Mouse (Mus musculus): ENCODE data around the gene Ube2g2.
"Not testable (repeated sequence)": the region's sequence is repeated elsewhere in the genome, so short reads cannot be mapped to it uniquely, and the experiment has no call there.

Ube2g2 gene

DNA sequence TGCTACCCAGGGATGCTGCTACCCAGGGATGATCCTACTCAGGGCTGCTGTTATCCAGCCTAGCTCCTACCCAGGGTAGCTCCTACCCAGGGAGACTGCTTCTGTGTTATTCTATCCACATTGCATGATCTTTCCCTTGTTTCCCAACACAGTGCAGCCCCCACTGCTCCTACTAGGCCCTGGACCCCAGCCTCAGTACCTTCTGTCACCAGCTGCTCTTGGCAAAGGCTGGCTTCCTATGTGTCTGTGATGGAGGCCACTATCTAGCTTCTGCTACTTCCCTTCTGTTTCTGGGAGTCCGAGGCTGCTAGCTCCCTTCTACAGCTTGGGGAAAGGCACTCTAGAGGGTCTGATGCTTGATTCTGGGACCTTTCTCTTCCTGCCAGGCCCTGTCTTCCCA, 25.4 kb downstream of the Ube2g2 start:
- DNase-seq: no peak

- no peak for DNase-seq
These were observed 25.8 kb downstream of the Ube2g2 start for GRCm38 (mm10) chr10:77647901-77648300.

- DNase-seq: no peak
These were observed 30.0 kb downstream of the Ube2g2 start for GRCm38 (mm10) chr10:77652046-77652445.

GRCm38 (mm10) chr10:77658286-77658994, 36.4 kb downstream of the Ube2g2 start:
- DNase-seq: peak; percentile 29 to 44

- DNase-seq: no peak
These were observed 42.0 kb downstream of the Ube2g2 start for GRCm38 (mm10) chr10:77663949-77664665.

DNA sequence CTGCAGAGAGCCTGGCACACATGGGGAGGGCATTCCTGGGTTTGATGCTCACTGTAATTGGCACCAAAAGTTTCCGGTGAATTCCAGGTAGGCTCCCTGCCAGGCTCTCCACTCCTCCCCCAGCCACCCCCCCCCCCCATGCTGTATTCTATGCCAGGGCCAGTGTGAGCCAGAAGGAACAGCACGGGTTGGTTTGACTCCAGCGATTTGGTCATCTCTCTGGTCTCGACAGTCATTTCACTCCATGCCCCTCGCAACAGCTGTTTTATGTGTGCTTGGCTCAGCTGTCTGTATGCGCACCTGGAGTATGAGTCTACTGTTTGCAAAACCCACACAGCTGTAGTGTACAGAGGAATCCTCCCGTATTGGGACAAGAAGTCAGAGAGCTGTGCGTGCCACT, 44.3 kb downstream of the Ube2g2 start:
- DNase-seq: no peak

DNA sequence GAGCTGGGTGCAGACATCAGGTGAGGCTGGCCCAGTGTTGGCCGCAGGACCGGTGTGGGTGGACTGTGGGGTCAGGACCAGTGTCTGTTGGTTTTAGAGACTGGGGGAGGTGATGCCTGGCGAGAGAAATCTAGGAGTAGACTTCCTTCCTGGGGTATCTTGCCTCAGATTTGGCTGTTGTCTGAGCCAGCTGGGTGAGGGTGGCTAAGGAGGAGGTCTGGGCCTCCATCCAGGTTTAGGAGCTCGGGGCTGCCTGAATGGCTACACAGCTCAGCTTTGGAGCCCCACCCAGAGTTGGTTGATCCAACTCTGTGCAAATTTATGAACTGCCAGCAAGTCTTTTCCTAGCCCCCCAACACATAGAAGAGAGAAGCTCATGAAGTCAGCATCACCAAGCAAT, 45.3 kb downstream of the Ube2g2 start:
- no peak for DNase-seq

DNA sequence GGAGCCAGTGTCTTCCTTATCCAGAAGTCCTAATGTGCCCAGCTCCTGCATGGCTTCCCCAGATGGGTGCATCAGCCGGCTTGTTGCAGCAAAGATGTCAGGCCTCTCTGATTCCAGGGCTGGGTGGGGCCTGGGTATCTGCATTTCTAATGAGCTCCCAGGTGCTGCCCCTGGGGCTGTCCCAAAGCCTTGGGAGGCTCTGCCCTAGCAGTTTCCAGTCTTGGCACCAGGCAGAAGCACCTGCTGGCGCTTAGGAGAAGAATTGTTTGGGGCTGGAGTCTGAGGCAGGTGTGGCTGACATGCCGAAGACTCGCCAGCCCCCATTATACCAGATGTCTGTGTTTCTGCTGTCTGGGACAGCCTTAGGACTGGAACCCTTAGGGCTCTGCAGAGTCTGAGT, 48.6 kb downstream of the Ube2g2 start:
- DNase-seq: no peak

DNA sequence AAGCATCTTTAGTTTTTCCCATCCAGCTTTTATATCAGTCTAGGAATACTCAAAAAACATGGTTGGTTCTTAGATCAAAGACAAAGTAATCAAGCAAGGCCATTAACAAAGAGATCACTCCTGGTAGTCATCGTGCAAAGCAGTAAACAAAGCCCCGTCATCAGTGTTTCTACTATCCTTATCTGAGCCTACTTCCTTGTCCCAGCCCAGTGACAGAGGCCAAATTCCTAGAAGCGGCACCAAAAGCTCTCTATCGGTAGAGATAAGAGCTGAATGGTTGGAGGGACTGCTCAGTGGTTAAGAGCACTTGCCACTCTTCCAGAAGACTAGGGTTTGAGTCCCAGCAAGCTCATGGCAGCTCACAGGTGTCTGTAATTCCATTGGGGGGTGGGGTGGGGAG, 49.4 kb downstream of the Ube2g2 start:
- DNase-seq: no peak

DNA sequence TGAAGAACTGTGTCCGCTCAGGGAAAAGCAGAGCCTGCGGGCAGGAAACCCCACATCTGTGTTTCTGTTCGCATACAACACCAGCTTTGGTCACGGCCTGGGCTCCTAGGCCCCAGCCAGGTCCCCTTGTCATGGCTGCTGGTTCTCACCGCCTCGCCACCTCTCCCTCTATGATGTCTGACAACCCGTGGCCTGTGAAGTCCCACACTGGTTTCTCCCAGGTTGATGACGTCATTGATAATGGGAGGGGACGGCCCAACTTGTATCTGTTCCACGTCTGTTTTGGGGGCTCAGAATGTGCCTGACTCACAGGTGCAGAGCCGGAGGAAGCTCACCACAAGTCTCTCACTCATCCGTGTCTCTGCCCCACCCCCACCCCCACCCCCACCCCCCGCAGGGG, 51.7 kb downstream of the Ube2g2 start:
- no peak for DNase-seq

- DNase-seq: no peak
These were observed 55.5 kb downstream of the Ube2g2 start for GRCm38 (mm10) chr10:77677562-77677961.

DNA sequence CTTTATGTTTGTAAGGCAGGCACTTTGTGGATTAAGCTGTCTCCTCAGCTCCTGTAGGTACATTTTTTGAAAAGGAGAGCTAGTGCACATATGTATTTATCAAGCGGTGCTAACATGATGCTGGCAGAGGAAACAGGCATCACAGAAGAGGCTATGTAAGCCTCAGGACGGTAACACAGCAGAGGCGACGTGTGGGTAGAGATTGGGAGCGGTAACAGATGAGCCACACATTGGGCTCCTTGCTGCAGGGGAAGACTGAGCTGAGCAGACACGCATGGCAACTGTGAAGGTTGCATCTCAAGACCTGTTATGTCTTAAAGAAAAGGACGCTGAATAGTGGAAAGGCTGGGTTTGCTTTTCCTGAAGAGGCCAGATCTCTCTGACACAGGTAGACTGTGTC, 60.9 kb downstream of the Ube2g2 start:
- no peak for DNase-seq

- DNase-seq: no peak
These were observed 62.1 kb downstream of the Ube2g2 start for GRCm38 (mm10) chr10:77684181-77684580.

DNA sequence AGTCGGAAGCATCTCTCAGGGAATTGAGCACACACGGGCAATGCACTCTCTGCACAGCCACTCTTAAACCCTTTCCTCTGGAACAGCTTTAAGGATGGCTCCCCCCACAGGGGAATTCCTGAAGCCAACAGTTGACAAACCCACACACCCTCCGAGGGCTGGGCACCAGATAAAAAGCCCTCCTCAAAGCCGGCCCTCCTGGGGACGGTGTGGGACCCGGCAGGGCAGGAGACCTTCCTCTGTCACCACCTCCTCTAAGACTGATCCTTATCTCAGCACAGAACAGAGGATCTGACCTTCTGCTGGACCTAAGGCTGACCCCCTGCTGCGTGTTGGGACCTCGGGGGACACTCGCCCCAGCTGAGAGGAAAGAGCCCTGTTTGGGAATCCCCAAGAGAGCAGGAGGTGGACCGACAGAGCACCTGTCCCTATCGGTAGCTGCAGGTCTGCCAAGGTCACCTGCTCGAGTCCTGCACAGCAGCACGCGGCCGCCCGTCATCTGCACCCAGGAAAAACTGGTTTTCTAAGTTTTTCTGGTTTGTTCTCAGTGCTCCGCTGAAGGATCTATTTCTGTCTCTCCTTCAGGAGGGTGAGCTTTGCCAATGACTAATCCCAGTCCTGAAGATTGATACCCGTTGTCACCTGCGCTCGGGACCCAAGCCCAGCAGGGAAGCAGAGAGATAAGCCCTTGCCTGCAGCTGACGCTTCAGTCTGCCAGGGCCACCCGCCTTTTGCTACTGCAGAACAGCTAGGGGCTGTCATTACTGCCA, 64.0 kb downstream of the Ube2g2 start, which contains the start of gene Tspear:
TSS of gene Tspear (plus strand) at position 675 of the 770 bp plus-strand sequence.
- no peak for DNase-seq

DNA sequence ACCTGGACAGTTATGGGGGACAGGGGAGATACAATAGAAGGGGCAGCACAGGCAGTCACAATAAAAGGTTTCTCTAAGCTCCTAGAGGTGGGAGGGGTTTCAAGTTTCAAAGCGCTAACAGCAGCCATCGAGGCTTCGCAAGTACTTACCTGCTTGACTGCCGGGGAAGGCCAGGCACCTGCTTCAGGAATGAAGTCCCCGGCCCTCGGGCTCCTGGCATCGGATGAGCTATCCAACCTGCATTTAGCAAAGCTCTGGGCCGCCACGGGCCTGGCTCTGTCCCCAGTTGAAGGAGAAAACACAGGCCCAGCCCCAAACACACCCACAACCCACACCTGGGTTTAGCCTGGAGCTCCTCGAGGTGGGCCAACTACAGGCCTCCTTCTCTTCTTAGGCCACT, 64.9 kb downstream of the Ube2g2 start:
- DNase-seq: no peak

DNA sequence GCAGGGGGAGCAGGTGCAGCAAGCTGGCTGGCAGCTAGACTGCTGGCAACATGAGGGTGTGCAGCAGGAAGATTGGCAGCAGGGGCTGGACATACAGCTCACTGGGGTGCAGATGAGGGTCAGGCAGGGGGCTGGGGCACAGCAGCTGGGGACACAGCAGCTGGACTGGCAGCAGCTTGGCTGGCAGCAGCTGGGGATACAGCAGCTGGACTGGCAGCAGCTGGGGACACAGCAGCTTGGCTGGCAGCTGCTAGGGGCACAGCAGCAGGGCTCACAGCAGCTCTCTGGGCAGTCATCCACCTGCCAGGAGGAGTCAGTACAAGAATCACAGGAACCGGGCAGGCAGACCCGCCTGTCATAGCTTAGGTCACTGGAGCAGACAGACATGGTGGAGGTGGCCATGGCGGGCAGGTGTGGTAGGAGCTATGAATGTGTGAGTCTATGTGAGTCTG, 68.3 kb downstream of the Ube2g2 start, which contains the start of gene Gm19402:
TSS of gene Gm19402 (minus strand) at position 402 of the 452 bp plus-strand sequence.
- DNase-seq: not testable (repeated sequence)

Measured in lung, adult 18-20 months (tissue).